Mouse (Mus musculus) NIH3T3 (cell line): ENCODE measurements at regions not wholly inside any gene's neighbourhood (a gene's known extent, or its start where the extent isn't known, plus 50 kb on each side); places are given as distances from the start of the nearest gene placed in this dataset.
A peak's percentile ranks its signal among the peaks of the same experiment; 100 is the strongest.

Source experiments
- DNase-seq: peaks from one replicate; pipeline ENCODE4 v3.0.0-alpha.2; 2012; ENCODE audit warnings: low read depth

GRCm38 (mm10) chr10:51291412-51292207, 188.8 kb upstream of the Gm49339 start:
- DNase-seq: peak; percentile 3

GRCm38 (mm10) chr10:51312814-51313213, 167.6 kb upstream of the Gm49339 start:
- DNase-seq: no peak

GRCm38 (mm10) chr10:51320207-51320606, 160.2 kb upstream of the Gm49339 start:
- DNase-seq: no peak

GRCm38 (mm10) chr10:51328772-51329171, 151.6 kb upstream of the Gm49339 start:
- DNase-seq: no peak

GRCm38 (mm10) chr10:51329386-51329785, 151.0 kb upstream of the Gm49339 start:
- DNase-seq: no peak
